Mouse (Mus musculus): ENCODE measurements around the gene Mex3a. TPM values are rescaled to one million over a fixed set of nuclear protein-coding genes. Genes with fewer than 3 reads are reported as not detected.

Mex3a gene
- 1 to 10 TPM; 3.1 to 3.2 TPM for total RNA-seq (2023)

GRCm38 (mm10) chr3:88532299-88532674 is at the start of gene Mex3a:
Gene Mex3a, plus strand, starts transcription at chr3:88532395.

GRCm38 (mm10) chr3:88509692-88510420 is 22.3 kb upstream of the Mex3a start, which contains the start of gene Lmna:
Gene Lmna, minus strand, starts transcription at chr3:88509956.

GRCm38 (mm10) chr3:88548180-88548917 is 16.2 kb downstream of the Mex3a start, which contains the start of gene Rab25:
Gene Rab25, minus strand, starts transcription at chr3:88548300.

GRCm38 (mm10) chr3:88552676-88553524 is 20.7 kb downstream of the Mex3a start, which contains the start of gene Lamtor2:
Gene Lamtor2, minus strand, starts transcription at chr3:88553074.

GRCm38 (mm10) chr3:88553525-88553879 is 21.3 kb downstream of the Mex3a start, which contains the start of gene Ubqln4:
Gene Ubqln4, plus strand, starts transcription at chr3:88553758.

GRCm38 (mm10) chr3:88575540-88575939 is 43.3 kb downstream of the Mex3a start, which contains the start of gene Ssr2:
Gene Ssr2, plus strand, starts transcription at chr3:88575876.

Other genes with a start within 250 kb of the Mex3a start
- not detected for gene Gm38392, start 245.2 kb upstream of the Mex3a start, total RNA-seq (2023)
- 1 to 10 TPM; 5.4 to 7.0 TPM for gene Tsacc, start 235.4 kb upstream of the Mex3a start, total RNA-seq (2023)
- 100 to 1,000 TPM; 193 to 228 TPM for gene Cct3, start 235.3 kb upstream of the Mex3a start, total RNA-seq (2023)
- 100 to 1,000 TPM; 118 to 124 TPM for gene Glmp, start 207.4 kb upstream of the Mex3a start, total RNA-seq (2023)
- gene Tmem79, start 196.2 kb upstream of the Mex3a start, total RNA-seq (2023), result 1 to 10 TPM in 1 of 2 experiments, not detected in 1; 1.4 TPM
- 100 to 1,000 TPM; 129 to 142 TPM for gene Smg5, start 196.1 kb upstream of the Mex3a start, total RNA-seq (2023)
- 1 to 10 TPM; 4.3 to 5.6 TPM for gene Paqr6, start 167.8 kb upstream of the Mex3a start, total RNA-seq (2023)
- gene Bglap3, start 159.7 kb upstream of the Mex3a start, total RNA-seq (2023), result not detected
- gene Bglap2, start 153.7 kb upstream of the Mex3a start, total RNA-seq (2023), result not detected
- not detected for gene Bglap, start 147.9 kb upstream of the Mex3a start, total RNA-seq (2023)
- gene Pmf1, start 122.1 kb upstream of the Mex3a start, total RNA-seq (2023), result 10 to 100 TPM; 35.0 to 39.0 TPM
- gene Slc25a44, start 107.3 kb upstream of the Mex3a start, total RNA-seq (2023), result 10 to 100 TPM; 15.6 to 16.2 TPM
- 100 to 1,000 TPM; 119 to 140 TPM for gene Sema4a, start 71.2 kb upstream of the Mex3a start, total RNA-seq (2023)
- gene Lmna, start 22.4 kb upstream of the Mex3a start, total RNA-seq (2023), result 1 to 10 TPM; 3.8 to 6.3 TPM
- gene Rab25, start 15.9 kb downstream of the Mex3a start, total RNA-seq (2023), result 1 to 10 TPM in 1 of 2 experiments, not detected in 1; 1.3 TPM
- gene Lamtor2, start 20.7 kb downstream of the Mex3a start, total RNA-seq (2023), result 10 to 100 TPM; 86.4 to 87.7 TPM
- gene Ubqln4, start 21.4 kb downstream of the Mex3a start, total RNA-seq (2023), result 10 to 100 TPM; 54.5 to 55.8 TPM
- 10 to 100 TPM; 68.8 to 75.7 TPM for gene Ssr2, start 43.5 kb downstream of the Mex3a start, total RNA-seq (2023)
- 100 to 1,000 TPM; 181 to 203 TPM for gene Arhgef2, start 73.6 kb downstream of the Mex3a start, total RNA-seq (2023)
- not detected for gene Rxfp4, start 120.7 kb downstream of the Mex3a start, total RNA-seq (2023)
- 100 to 1,000 TPM; 125 to 126 TPM for gene Khdc4, start 153.4 kb downstream of the Mex3a start, total RNA-seq (2023)
- 10 to 100 TPM; 29.5 to 30.1 TPM for gene Rit1, start 184.4 kb downstream of the Mex3a start, total RNA-seq (2023)
- 10 to 100 TPM; 13.1 to 16.9 TPM for gene Syt11, start 242.8 kb downstream of the Mex3a start, total RNA-seq (2023)

Data from T-cell, adult 66 days (primary cell).